Mouse (Mus musculus) cerebellum, adult (tissue): ENCODE data around the gene Tet3.

Experiments
- ATAC-seq: cut with Nextera tagmentation; 2 replicates; pipeline ENCODE4 v1.9.2; 2017; ENCODE audit warnings: mild to moderate bottlenecking, moderate library complexity, mixed read lengths; ENCODE audit not compliant: insufficient number of reproducible peaks, low FRiP score, low TSS enrichment

Gene Tet3

GRCm38 (mm10) chr6:83459034-83459644, at the start of gene Tet3:
Gene Tet3, minus strand, starts transcription at chr6:83459084.
- no peak for ATAC-seq

GRCm38 (mm10) chr6:83507168-83507546, 48.3 kb upstream of the Tet3 start:
- ATAC-seq = no peak

GRCm38 (mm10) chr6:83506258-83507167, 47.6 kb upstream of the Tet3 start, which contains the start of gene Dguok:
Gene Dguok, minus strand, starts transcription at chr6:83506969.
- peak; percentile 89 for ATAC-seq

GRCm38 (mm10) chr6:83505554-83505953, 46.7 kb upstream of the Tet3 start:
- ATAC-seq = no peak

- no peak for ATAC-seq
These were observed 44.5 kb upstream of the Tet3 start for GRCm38 (mm10) chr6:83503361-83503760.

GRCm38 (mm10) chr6:83502656-83503055, 43.8 kb upstream of the Tet3 start:
- no peak for ATAC-seq

GRCm38 (mm10) chr6:83501524-83502310, 42.8 kb upstream of the Tet3 start:
- no peak for ATAC-seq

- no peak for ATAC-seq
These were observed 41.6 kb upstream of the Tet3 start for GRCm38 (mm10) chr6:83500462-83500861.

- ATAC-seq = no peak
These were observed 40.2 kb upstream of the Tet3 start for GRCm38 (mm10) chr6:83499078-83499477.

GRCm38 (mm10) chr6:83496753-83497710, 38.1 kb upstream of the Tet3 start:
- ATAC-seq = no peak

GRCm38 (mm10) chr6:83496009-83496752, 37.3 kb upstream of the Tet3 start:
- 0 out of 2 replicates have a peak, but pooled peaks have one; percentile 49 for ATAC-seq

- ATAC-seq = no peak
These were observed 31.7 kb upstream of the Tet3 start for GRCm38 (mm10) chr6:83490622-83491021.

GRCm38 (mm10) chr6:83488200-83488599, 29.3 kb upstream of the Tet3 start:
- ATAC-seq = no peak

- ATAC-seq = no peak
These were observed 28.4 kb upstream of the Tet3 start for GRCm38 (mm10) chr6:83487298-83487697.

GRCm38 (mm10) chr6:83485854-83486253, 27.0 kb upstream of the Tet3 start:
- no peak for ATAC-seq

- ATAC-seq = no peak
These were observed 24.9 kb upstream of the Tet3 start for GRCm38 (mm10) chr6:83483776-83484175.

- no peak for ATAC-seq
These were observed 23.7 kb upstream of the Tet3 start for GRCm38 (mm10) chr6:83482418-83483085.

- ATAC-seq = no peak
These were observed 21.3 kb upstream of the Tet3 start for GRCm38 (mm10) chr6:83480019-83480655.
